ENCODE assay signal across 12 mouse cellular contexts in genomic region chr11:75049807-75050206, GRCm38 (mm10).
DNase-seq lines count a peak whose midpoint lies in the region; ATAC-seq and TF ChIP-seq lines count a peak whose summit lies in the region.
"Had no signal": no experiment of that assay in that cellular context is flagged by ENCODE, and none has a peak within 500 bp of the region (broad histone marks: within the 10 kb centered on the region; RNA-seq: fewer than 3 reads in every experiment).

No protein-coding gene starts in this region.

- H3K4me2 ChIP-seq in embryonic facial prominence, embryonic 11.5 days (ENCODE audit: low read depth, low read length): no peak overlapping the region
- H3K4me2 ChIP-seq in kidney, postnatal 0 days (ENCODE audit: low read length): no peak overlapping the region
- no peak overlapping the region for H3K4me2 ChIP-seq in limb, embryonic 14.5 days (replicated peaks; ENCODE audit: low read depth, low read length, severe bottlenecking)
- H3K4me2 ChIP-seq: hindbrain, embryonic 12.5 days had no signal

- WGBS in embryonic facial prominence, embryonic 11.5 days: 59% methylated on average over 2 of the region's 2 CpGs
- WGBS in embryonic facial prominence, embryonic 10.5 days: 80% methylated on average over 2 of the region's 2 CpGs
- 11% methylated on average over 2 of the region's 2 CpGs for whole genome bisulfite sequencing in kidney, postnatal 0 days
- WGBS in limb, embryonic 14.5 days: 11% methylated on average over 2 of the region's 2 CpGs

- no peaks in the 10 kb centered on the region for H3K9me3 ChIP-seq in embryonic facial prominence, embryonic 11.5 days (replicated peaks; ENCODE audit: control insufficient read depth, low read length)
- no peaks in the 10 kb centered on the region for H3K9me3 ChIP-seq in embryonic facial prominence, embryonic 10.5 days
- H3K9me3 ChIP-seq in kidney, postnatal 0 days (replicated peaks; ENCODE audit: low read length): no peaks in the 10 kb centered on the region
- H3K9me3 ChIP-seq in limb, embryonic 14.5 days (ENCODE audit: control insufficient read depth, low read length): no peaks in the 10 kb centered on the region
- H3K9me3 ChIP-seq: hindbrain, embryonic 12.5 days had no signal

- no peaks in the 10 kb centered on the region; the same call in 1 of the 2 replicates for H3K36me3 ChIP-seq in embryonic facial prominence, embryonic 11.5 days (replicated peaks; ENCODE audit: control insufficient read depth, insufficient read depth, low read depth, low read length)
- H3K36me3 ChIP-seq in embryonic facial prominence, embryonic 10.5 days (replicated peaks): peaks cover 69% of the 10 kb centered on the region
- H3K36me3 ChIP-seq in kidney, postnatal 0 days (ENCODE audit: insufficient read depth, low read length): 0 out of 2 replicates have a peak, but pooled peaks cover 2% of the 10 kb centered on the region
- no peaks in the 10 kb centered on the region for H3K36me3 ChIP-seq in limb, embryonic 14.5 days (ENCODE audit: control insufficient read depth, insufficient read depth, low read length)

- peaks cover 12% of the 10 kb centered on the region for H3K4me1 ChIP-seq in embryonic facial prominence, embryonic 11.5 days (ENCODE audit: control insufficient read depth, insufficient read depth, low read length)
- H3K4me1 ChIP-seq in embryonic facial prominence, embryonic 10.5 days: peaks cover 80% of the 10 kb centered on the region
- peaks cover 69% of the 10 kb centered on the region for H3K4me1 ChIP-seq in kidney, postnatal 0 days (replicated peaks; ENCODE audit: insufficient read depth, low read length)
- peaks cover 85% of the 10 kb centered on the region for H3K4me1 ChIP-seq in limb, embryonic 14.5 days (ENCODE audit: control insufficient read depth, insufficient read depth, low read length)

- H3K27me3 ChIP-seq in embryonic facial prominence, embryonic 11.5 days (ENCODE audit: control insufficient read depth, insufficient read depth, low read length): no peaks in the 10 kb centered on the region
- H3K27me3 ChIP-seq in embryonic facial prominence, embryonic 10.5 days (replicated peaks; ENCODE audit: low read depth, poor library complexity, severe bottlenecking): no peaks in the 10 kb centered on the region
- no peaks in the 10 kb centered on the region for H3K27me3 ChIP-seq in kidney, postnatal 0 days (ENCODE audit: insufficient read depth, low read length)
- no peaks in the 10 kb centered on the region for H3K27me3 ChIP-seq in limb, embryonic 14.5 days (ENCODE audit: control insufficient read depth, insufficient read depth, low read length)
- H3K27me3 ChIP-seq: hindbrain, embryonic 12.5 days had no signal

- peak; percentile 16 for DNase-seq in embryonic facial prominence, embryonic 11.5 days (ENCODE audit: low spot score)
- DNase-seq in embryonic facial prominence, embryonic 10.5 days (ENCODE audit: low spot score): no peak
- DNase-seq in kidney, postnatal 0 days (ENCODE audit: low spot score): peak; percentile 84
- no peak for DNase-seq in kidney, adult 9 months
- peak; percentile 85 for DNase-seq in forelimb bud, embryonic 11.5 days (ENCODE audit: low read depth, low spot score)
- DNase-seq in limb, embryonic 14.5 days (ENCODE audit: low spot score): peak; percentile 45
- no peak for DNase-seq in c-Kit-positive CD71-positive TER-119-positive erythroid progenitor cells, embryonic 14.5 days (ENCODE audit: low spot score)
- no peak for DNase-seq in adrenal gland, adult 8-10 months
- DNase-seq: cerebellum, adult 8-10 months; right cerebral cortex, postnatal 4 days had no signal

- H3K4me3 ChIP-seq in embryonic facial prominence, embryonic 11.5 days (ENCODE audit: low read depth, low read length): no peak overlapping the region
- no peak overlapping the region for H3K4me3 ChIP-seq in embryonic facial prominence, embryonic 10.5 days
- H3K4me3 ChIP-seq in kidney, postnatal 0 days (replicated peaks; ENCODE audit: low read depth, low read length): no peak overlapping the region
- no peak overlapping the region for H3K4me3 ChIP-seq in limb, embryonic 14.5 days (replicated peaks; ENCODE audit: low read length)
- H3K4me3 ChIP-seq: hindbrain, embryonic 12.5 days had no signal

- no peak for TF ChIP-seq CTCF in kidney, postnatal 0 days (IDR thresholded peaks at IDR 0.05; ENCODE audit: low read depth)

- no peak overlapping the region for H3K27ac ChIP-seq in embryonic facial prominence, embryonic 11.5 days (replicated peaks; ENCODE audit: low read depth, low read length)
- H3K27ac ChIP-seq in embryonic facial prominence, embryonic 10.5 days (replicated peaks): no peak overlapping the region
- H3K27ac ChIP-seq in kidney, postnatal 0 days: peak overlapping the region; percentile 90
- H3K27ac ChIP-seq in limb, embryonic 14.5 days (replicated peaks; ENCODE audit: low read depth, low read length): peak overlapping the region; percentile 3; the same call in 1 of the 2 replicates
- H3K27ac ChIP-seq: hindbrain, embryonic 12.5 days had no signal

- ATAC-seq in embryonic facial prominence, embryonic 11.5 days (replicated peaks; ENCODE audit: insufficient number of reproducible peaks, low FRiP score, low TSS enrichment, low read depth): no peak
- peak; percentile 53; the same call in 1 of the 2 replicates for ATAC-seq in kidney, postnatal 0 days (replicated peaks; ENCODE audit: low FRiP score, low read depth)
- ATAC-seq in limb, embryonic 14.5 days (ENCODE audit: low FRiP score, low read depth): peak; percentile 38
- ATAC-seq: forebrain, embryonic 16.5 days had no signal

- no peak overlapping the region for H3K9ac ChIP-seq in embryonic facial prominence, embryonic 11.5 days (replicated peaks; ENCODE audit: low read length)
- no peak overlapping the region for H3K9ac ChIP-seq in kidney, postnatal 0 days (ENCODE audit: low read depth, low read length)
- no peak overlapping the region for H3K9ac ChIP-seq in limb, embryonic 14.5 days (ENCODE audit: low read depth, low read length, severe bottlenecking)
- H3K9ac ChIP-seq: hindbrain, embryonic 12.5 days had no signal

- TF ChIP-seq POLR2A in limb, embryonic 14.5 days (IDR thresholded peaks at IDR 0.05; ENCODE audit: borderline replicate concordance, extremely low read depth, insufficient read depth, insufficient read length): no peak

Comparison
In these comparisons a context has a peak if more than half of its experiments do, and no peak if none do; other contexts are left out.
1. DNase-seq: peak in embryonic facial prominence, embryonic 11.5 days (single experiment), kidney, postnatal 0 days (single experiment), forelimb bud, embryonic 11.5 days (single experiment) and limb, embryonic 14.5 days (single experiment); none in embryonic facial prominence, embryonic 10.5 days (single experiment), kidney, adult 9 months (single experiment), c-Kit-positive CD71-positive TER-119-positive erythroid progenitor cells, embryonic 14.5 days (single experiment) and adrenal gland, adult 8-10 months (single experiment).
2. H3K27ac ChIP-seq: peak in kidney, postnatal 0 days (single experiment) and limb, embryonic 14.5 days (single experiment); none in embryonic facial prominence, embryonic 11.5 days (single experiment) and embryonic facial prominence, embryonic 10.5 days (single experiment).